Mouse (Mus musculus) thymus, postnatal 25 days (tissue): ENCODE results near the gene Ptrhd1.
"Not testable (repeated sequence)": the region's sequence is repeated elsewhere in the genome, so short reads cannot be mapped to it uniquely, and the experiment has no call there.

Experiments
- DNase-seq: peaks from one replicate; pipeline ENCODE4 v3.0.0; 2022

Ptrhd1 gene

DNA sequence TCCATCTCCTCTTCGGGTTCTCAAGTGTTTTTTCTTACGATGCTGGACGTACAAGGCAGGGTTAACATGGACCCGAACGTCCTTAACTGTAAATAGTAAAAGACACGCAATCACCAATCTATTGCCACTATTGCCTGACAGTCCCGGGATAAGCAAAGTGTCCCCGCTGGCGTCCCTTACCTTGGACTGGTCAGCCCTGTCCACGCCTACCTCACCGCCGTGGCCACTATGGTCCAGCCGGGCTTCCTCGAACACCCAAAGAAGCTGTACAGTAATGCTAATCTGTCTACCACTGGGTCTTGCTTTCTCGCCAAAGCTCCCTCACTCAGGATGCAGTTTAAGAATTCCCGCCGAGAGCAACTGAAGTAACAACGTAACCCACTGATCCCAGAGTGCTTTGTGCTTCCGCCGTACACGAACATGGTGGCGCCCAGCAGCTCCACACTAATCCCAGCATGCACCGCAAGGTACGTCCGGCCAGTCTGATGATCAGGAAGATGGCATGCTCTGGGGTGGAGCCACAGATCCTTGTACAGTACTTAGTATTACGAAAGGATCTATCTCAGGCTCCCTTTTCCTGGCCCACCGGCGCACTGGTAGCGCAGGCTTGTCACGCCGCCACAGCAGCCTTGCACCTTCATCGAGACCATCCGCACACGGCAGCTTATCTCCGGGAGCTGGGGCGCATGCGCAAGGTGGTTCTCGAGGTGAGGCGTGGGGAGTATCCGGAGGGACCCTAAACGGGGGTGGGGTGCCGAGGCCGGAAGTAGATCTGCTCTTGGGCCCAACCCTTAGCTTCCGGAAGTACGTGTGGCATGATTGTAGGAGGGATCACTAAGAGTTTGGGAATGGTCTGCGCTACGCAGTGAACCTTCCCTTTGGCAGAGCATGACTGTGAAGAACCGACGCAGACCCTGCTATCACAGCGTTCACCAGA, at the start of gene Ptrhd1, which contains the start of gene Cenpo:
Gene Ptrhd1, plus strand, starts transcription at position 456 of the 937 bp plus-strand sequence.
Gene Cenpo, minus strand, starts transcription at position 723 of the 937 bp plus-strand sequence.
- peak; percentile 95 for DNase-seq

DNA sequence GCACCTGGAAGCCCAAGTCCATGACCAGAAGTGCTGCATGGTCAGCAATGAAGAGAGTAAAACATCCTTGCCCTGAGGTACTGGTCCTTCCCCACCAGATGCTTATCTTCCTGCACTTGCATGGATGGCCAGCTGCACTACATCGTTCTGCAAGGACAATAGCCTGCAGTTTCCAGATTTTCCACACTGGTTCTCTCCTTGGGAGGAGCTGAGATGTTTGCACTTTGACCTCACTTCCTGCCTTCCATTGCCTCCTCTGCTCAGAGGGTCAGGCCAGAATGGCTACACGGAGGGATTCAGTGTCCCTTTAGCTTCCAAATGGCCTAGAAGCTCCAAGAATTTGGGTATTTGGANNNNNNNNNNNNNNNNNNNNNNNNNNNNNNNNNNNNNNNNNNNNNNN, 49.2 kb upstream of the Ptrhd1 start:
- no peak for DNase-seq

DNA sequence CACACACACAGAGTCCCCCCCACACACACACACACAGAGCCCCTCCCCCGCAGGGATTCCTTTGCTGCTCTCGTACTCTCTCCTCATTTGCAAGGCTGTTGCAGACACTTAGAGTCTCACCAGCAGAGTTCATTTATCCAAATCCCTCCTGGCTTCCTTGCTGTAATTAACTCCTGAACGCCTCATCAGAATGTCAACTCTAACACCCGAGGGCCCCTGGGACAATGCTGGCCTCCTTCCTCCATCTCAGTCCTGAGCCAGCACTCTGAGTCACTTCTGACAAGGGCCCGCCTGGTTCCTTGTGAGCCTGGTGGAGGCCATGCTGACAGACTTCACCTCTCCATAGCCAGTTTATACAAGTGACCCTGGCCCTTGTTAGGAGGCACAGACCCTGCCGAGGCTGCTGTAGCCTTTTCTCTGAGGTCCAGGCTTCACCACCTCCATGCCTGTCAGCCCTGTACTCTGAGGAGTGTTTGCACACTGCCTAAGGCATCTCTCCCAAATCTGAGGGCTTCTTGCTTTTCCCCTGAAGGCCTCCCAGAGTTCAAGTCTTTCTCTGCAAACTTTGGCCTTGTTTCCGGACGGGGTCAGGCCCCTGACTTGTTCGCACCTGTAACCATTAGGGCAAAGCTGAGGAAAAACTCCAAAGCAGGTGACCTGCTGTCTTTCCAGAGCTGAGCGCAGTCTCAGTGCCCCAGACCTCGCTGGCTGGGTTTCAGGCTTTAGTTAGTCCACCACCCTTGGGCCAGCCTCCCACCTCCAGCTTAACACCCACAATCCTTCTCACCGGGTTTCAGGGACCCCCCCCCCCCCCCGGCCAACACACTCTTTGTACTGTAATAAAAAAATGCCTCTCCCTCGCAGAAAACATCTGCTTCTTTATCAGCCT, 45.4 kb upstream of the Ptrhd1 start:
- peak; percentile 14 for DNase-seq

DNA sequence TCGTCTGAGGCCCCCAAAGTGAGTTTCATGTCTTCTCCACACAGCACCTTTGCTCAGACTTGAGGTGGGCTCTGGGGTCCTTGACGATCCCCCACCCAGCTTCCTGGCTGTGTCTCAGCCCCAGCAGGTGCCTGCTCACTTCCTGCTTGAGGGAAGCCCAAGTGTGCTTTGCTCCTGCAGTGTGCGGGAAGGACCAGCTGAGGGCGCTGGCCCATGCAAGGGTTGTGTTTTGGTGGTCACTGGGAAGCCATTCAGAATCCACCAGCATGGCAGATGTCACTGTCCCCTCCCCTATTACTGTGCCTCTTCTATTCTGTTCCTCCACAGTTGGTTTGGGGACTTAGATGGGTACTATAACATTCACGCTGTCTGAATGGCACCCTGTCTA, 44.8 kb upstream of the Ptrhd1 start:
- DNase-seq, result peak; percentile 63

DNA sequence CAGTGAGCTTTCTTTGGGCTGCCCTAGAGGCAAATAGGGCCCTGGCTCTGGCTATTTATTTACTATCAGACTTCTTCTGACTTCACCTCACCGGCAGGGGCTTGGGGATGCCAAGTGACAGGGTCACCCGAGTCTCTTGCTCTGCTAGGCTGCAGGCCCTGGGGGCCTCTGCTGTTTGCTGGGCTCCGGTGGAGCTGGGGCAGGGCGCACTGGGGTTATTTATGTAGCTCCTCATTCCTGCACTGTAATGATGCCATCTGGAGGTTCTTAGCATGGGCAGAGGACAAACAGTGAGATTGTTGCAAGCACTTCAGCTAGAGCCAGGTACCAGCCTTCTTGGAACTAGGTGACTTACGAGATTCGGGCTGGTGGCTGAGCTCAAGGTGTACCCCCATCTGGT, 41.3 kb upstream of the Ptrhd1 start:
- DNase-seq, result no peak

GRCm38 (mm10) chr12:4193025-4193740, 40.6 kb upstream of the Ptrhd1 start:
- no peak for DNase-seq

- DNase-seq, result no peak
These were observed 39.2 kb upstream of the Ptrhd1 start for GRCm38 (mm10) chr12:4194643-4195042.

- no peak for DNase-seq
These were observed 35.1 kb upstream of the Ptrhd1 start for GRCm38 (mm10) chr12:4198702-4199101.

GRCm38 (mm10) chr12:4199271-4199670, 34.6 kb upstream of the Ptrhd1 start:
- no peak for DNase-seq

DNA sequence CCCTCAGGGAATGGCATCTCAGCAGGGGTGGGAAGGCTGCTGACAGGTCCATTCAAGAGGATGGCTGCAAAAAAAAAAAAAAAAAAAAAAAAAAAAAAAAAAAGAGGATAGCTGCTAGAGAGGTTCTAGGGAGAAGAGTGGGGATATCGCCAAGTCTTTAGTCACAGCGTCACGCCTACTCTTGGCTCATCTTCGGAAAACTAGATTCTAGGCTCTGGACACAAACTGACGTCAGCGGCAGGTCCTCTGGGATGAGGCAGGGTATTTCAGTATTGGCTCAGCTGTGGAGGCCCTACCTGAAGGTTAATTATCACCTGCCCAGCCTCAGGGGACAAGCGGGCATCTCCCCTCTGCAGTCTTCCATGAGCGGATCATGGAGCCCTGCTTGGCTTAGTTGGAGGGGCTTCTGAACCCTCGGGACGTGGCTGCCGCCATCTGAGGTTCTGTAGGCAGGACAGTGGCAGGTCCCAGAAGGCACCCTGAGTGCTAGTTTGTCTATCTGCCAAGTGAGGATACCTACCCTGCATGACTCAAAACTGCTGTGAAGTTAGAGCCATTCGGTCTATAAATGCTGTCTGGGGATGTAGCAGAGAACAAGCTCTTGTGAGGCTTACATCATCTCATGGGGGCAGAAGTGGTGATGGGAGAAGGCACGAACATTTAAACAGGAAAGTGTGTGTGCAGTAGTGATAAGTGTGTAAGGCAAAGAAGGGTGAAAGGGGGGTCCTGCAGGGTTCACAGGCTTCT, 32.2 kb upstream of the Ptrhd1 start:
- no peak for DNase-seq

DNA sequence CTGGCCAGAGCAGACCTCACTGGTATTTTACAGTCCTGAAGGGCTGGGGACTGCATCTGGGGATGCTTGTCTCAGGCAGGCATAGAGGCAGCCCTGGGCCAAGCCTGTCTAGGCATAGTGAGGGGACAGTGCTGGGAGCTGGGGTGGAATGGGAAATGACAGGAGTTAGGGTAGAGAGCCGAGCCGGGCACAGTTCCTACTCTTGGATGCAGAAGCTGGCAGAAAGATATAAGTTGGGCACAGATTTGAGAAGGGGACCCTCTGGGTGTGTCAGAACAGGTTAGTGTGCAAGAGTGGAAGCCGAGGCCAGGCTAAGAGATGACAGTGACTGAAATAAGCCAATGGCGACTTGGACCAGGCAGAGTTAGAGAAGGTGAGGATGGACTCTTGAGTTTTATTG, 31.6 kb upstream of the Ptrhd1 start:
- no peak for DNase-seq

DNA sequence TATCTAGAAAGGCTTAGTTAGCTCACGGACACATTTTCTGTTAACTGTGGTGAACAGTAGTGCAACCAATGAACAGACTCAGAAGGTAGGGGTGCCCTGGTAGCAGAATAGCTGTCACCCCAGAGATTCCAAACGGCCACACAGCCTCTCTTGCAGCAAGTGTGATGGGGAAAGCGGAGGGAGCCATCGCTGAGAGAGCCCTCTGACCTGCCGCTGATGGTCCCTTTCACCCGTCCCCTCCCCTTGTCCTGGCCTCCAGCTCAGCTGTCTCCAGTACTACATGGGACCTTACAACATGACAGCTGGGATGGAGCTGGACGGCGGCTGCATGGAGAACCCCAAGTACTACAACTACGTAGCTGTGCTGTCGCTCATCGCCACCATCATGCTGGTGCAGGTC, 27.7 kb upstream of the Ptrhd1 start:
- no peak for DNase-seq

DNA sequence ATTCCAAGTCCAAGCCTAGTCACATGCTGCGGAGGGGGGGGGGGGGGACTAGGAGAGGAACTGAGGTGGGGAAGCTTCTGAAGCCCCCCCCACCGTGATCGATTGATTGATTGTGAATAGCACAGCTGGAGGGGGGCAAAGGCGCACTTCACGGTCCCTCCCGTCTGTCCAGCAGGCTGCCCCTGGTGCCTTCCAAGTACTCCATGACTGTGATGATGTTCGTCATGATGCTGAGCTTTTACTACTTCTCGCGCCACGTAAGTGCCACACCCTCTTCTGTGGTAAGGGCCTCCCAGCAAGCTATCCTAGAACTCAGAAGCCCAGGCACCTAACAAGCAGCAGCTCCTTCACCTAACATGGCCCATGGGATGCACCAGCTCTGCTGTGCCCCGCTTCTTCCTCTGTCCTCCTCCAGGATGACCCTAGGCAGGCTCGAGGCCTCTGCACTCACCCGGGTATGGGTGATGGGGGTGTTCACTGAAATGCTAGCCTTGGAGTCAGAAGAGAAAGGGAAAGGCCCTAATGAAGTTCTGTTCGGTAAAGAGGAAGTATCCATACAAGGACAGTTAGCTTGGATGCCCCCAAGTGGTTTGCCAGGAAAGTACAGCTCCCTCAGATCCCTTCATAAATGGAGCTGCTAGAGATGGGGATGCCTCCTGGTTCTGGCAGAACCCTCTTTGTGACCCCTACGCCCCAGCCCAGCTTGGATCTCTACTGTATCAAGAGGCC, 25.3 kb upstream of the Ptrhd1 start:
- peak; percentile 49 for DNase-seq

DNA sequence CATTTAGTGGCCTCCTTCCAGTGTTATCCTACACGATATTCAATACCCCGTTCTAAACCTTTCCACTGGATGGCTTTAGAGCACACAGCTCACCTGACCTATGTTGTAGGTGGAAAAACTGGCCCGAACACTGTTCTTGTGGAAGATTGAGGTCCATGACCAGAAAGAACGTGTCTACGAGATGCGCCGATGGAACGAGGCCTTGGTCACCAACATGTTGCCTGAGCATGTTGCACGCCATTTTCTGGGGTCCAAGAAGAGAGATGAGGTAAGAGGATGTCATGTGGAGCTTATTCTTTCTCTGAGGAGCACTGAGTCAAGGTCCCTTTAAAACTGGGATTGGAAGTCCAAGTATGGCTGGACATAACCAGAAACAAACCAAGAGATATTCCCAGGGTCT, 24.6 kb upstream of the Ptrhd1 start:
- no peak for DNase-seq

- DNase-seq, result no peak
These were observed 22.7 kb upstream of the Ptrhd1 start for GRCm38 (mm10) chr12:4211174-4211573.

GRCm38 (mm10) chr12:4212908-4213307, 20.9 kb upstream of the Ptrhd1 start:
- no peak for DNase-seq

GRCm38 (mm10) chr12:4230156-4230555, 3.7 kb upstream of the Ptrhd1 start:
- no peak for DNase-seq

- DNase-seq, result no peak
These were observed 1.1 kb upstream of the Ptrhd1 start for GRCm38 (mm10) chr12:4232777-4233176.

DNA sequence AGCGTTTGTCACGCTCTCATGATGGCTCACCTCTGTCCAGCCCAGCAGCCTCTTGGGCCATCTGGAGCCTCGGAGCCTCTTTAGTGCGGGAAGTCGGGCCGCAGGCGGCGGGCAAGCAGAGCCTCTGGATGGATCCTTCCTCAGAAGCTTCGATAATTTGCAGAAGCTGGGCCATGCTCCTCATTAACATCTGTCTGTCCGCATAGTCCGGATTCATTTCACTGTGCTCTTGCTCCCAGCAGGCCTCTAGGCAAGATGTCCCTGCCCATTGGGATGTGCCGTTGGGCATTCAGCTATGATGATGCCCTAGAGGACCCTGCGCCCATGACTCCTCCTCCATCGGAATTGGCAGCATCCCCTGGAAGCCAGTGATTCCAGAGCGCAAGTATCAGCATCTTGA, 3.7 kb downstream of the Ptrhd1 start:
- DNase-seq, result no peak

GRCm38 (mm10) chr12:4240281-4240680, 6.5 kb downstream of the Ptrhd1 start:
- not testable (repeated sequence) for DNase-seq

- DNase-seq, result no peak
These were observed 10.0 kb downstream of the Ptrhd1 start for GRCm38 (mm10) chr12:4243805-4244204.

DNA sequence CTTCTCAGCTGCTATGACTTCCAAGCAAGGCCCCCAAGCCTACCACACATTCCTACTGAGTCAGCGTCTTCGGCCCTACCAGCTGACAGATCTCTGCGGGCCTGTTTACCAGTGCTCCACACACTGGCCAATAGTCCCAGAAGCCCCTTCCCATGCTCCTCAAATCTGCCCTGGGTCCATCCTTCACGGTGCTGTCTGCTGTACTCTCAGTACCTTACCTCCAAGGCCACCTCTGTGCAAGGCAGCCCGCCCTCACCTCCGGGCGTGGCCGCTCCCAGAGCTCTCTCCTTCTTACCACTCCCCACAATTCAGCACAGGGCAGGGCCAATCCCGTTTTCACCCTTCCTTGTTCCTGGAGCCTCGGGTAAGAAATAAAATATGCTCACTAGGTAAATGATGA, 11.9 kb downstream of the Ptrhd1 start:
- no peak for DNase-seq
